Mouse (Mus musculus) urinary bladder, postnatal 4 days (tissue): Measurements from ENCODE around the gene Eid2b.

Source experiments
- DNase-seq, 2 experiments: peaks; one replicate each; pipeline ENCODE4 v3.0.0; 2021 to 2022; ENCODE audit warnings: low spot score in 2 of 2

Gene Eid2b

DNA sequence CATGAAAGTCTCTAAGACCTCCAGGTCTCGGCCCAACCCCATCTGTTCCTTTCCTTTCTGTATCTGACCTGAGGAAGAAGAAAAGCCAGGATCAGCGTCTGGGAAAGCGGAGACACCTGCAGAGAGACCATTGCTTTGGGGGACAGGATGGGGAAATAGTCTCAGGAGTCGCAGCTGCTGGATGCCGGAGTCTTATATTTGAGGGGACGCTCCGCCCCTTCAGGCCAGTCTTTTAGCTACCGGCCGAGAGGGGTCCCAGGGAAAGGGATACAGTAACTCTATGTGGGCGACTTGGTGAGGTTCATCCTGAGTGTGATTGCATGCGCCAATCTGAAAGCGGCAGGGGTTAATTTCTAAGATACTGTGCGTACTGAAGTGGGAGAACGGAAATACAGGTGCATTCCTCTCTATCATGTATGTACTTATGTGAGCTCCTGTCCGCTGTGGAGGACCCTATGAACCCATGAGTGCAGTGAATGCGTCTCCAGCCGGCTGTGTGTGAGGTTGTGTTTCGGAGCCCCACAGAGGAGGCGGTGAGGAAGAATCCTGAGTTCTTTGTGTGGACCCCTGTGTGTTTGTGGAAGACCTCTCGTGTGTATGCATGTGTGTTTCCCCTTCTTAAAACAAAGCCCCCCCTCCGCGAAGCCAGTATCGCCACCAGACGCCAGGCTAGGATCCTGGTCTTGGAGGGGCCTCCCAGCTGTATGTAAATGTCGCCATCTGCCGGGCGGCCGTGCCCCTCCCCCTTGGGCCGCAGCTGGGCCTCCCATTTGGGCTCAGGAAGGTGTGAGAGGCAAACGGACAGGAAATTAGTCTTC lies 24.3 kb downstream of the Eid2b start, which contains the start of gene Dll3:
Dll3 (minus strand) TSS at position 623 of the 818 bp plus-strand sequence.
- peak in 1 of 2 experiments; percentile 38 for DNase-seq

DNA sequence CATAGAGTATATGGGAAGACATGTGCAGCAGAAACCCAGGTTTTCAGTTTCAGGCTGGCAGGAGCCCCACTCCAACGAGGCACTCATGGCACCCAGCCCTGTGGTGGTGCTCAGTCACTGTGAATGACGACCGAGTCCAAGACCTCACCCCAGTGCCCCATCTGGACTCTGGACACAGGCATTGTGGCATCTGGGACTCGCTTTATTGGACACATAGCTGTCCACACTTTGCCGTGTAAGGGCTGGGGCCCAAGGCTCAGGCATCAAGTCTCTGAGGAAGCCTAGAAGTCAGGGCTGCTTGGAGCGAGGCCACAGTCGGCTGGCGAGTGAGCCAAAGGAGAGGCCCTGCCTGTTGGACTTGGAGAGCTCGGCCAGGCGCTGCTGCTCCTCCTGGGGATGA lies 28.1 kb downstream of the Eid2b start:
- DNase-seq = no peak

DNA sequence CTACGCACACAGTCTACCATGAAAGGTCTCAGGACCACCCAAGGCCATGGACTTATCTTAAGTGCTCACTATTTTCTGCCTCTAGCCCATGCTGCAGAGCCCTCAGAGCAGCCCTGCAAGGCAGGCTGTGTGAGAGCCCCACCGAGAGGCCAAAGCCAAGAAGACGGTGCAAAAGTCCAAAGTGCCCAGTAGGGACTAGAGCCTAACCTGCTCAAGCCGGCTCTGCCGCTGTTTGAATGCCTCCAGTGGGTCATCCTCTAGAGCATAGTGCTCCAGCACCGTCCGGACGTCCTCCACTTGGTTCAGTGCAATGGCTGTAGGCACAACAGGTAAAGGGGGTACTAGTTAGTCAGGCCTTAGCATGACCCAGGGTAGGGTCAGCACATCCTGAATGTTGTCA lies 28.7 kb downstream of the Eid2b start:
- DNase-seq = no peak

DNA sequence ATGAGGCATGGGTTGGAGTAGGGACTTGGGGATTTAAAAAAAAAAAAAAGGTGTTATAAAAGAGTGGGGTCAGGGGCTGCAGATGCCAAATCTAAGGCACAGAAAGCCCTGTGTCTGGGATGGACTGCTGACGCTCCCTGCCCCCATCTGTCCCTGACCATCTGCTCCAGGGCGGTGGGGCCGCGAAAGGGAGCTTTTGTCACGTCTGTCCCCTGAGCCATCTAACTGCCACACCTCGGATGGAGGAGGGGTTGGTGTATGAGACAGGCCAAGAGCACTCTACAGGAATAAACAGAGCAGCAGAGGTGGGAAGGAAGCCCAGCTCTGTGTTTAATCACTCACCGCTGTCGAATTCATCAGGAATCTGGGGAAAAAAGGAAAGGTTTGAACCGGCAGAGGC lies 32.2 kb downstream of the Eid2b start:
- no peak for DNase-seq

DNA sequence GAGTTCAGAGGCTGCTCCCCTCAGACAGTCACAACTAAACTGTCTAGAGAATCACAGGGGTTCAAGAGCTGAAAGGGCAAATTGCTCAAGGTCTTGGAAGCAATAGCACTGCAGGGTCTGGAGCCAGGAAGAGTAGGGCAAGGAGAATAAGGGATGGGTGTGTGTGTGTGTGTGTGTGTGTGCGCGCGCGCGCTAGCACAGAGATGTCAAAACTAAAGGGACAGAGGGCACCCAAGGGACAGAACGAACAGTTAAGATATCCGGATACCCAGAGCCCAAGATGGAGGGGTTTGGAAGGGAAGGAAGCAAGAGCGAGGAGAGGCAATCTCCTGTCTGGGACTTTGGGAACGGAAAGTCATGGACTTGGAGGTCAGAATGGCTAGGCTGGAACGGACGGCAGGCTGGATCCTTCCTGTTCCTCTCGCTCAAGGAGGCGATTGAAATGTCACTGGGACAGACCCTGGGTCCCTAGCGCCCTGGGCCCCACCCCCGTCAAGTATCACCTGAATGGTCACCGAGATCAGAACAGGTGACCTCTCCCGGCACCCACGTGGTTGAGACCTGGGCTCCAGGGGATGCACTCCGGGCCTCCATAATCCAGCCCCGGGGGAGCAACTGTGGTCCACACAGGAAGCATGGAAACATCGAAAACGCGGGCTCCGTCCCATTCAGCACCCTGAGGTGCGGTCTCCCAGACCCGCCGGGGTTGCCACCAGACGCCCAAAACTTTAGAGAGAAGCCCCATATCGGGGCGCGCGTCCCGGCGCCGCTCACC lies 33.8 kb downstream of the Eid2b start:
- DNase-seq = no peak

DNA sequence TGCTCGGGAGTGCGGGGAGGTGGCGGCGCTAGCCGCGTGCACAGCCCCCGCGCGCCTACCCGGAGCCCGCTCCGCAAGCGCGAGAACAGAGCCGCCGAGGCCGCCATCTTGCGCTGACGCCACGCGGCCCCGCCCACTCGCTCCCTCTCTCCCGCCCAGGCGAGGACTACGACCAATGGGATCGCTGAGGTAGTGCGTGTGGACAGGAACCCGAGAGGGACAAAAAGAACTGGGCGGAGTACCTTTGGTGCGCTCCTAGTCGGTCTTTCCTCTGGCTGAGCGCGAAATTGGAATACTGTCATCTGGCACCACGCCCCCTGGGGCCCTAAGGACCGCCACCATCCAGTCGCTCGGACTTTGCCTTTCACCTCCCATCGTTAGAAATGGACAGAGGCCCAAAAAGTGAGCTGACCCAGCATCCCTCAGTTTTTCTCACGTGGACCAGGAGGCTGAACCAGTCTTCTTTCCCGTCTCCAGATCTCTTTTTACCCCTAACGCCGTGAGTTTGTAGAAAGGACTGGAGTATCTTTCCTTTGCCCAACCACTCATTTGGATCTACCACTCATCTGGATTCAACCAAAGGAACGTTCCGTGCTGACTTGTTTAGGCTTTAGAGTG lies 34.5 kb downstream of the Eid2b start, which contains the start of gene Timm50:
Timm50 (minus strand) TSS at position 147 of the 618 bp plus-strand sequence.
- DNase-seq = peak; percentile 95 to 98

DNA sequence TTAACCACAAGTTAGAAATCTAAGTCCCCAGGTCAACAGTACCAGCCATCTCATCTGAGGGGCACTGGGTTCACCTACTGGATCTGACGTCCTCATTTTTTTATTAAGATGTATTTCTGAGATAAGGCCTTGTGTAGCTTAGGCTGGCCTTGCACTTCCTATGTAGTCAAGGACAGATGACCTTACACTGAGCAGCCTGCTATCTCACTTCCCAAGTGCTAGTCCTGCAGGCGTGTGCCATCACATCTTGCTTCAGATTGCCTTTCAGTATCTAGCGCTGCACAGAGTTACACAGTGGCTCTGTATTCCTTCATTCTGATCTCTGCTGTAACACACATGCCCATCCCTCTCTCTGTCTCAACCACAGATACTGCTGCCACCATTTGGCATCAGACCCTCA lies 40.5 kb downstream of the Eid2b start:
- no peak for DNase-seq

DNA sequence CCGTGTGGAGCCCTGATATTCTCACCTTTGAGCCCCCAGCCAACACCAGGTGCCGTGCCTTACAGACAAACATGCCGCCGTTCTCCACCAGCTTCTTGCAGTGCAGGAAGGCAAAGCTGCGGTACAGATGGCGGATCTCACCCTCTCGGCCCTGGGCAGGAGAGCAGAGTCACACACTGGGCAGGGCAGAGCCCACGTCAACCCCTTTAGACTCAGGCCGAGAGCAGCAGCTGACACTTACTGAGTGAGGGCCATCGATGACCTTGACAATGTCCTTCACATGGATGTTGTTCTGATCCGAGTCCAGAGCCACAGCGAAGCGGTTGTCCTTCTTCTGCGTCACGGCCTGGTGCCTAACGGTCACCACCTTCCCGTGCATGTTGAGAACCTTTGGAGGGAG lies 41.2 kb downstream of the Eid2b start:
- no peak for DNase-seq

DNA sequence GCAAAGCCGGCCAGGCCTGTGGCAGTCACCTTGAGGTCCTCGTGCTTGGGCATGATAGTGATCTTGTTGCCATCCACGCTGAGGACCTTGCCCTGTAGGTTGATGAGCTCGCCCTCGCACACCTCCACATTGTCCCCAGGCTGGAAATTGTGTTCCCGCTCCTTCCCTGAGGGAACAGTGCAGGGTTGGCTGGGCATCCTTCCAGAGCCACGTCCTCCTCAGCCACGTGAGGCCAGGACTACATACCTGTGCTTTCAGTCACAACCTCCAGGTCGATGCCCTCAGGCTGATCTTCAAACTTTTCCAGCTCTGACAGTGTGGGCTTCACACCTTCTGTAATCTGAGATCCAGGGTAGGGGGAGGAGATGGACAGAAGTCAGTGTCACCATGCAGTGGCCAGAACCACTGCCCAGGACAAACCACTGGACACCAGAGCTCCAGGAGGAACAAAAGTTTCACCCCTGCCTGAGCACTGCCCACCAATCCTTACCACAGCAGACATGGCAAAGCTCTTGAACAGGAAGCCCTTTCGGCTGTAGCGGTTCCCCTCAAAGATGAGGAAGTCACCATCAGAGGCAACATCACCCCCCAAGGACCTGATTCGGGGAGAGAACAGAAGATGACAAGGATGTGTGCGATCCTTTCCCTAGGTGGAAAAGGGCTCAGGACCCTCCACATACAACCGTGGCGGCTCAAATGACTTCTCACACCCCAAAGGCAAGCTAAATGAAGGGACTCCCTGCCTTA lies 44.6 kb downstream of the Eid2b start:
- no peak for DNase-seq

DNA sequence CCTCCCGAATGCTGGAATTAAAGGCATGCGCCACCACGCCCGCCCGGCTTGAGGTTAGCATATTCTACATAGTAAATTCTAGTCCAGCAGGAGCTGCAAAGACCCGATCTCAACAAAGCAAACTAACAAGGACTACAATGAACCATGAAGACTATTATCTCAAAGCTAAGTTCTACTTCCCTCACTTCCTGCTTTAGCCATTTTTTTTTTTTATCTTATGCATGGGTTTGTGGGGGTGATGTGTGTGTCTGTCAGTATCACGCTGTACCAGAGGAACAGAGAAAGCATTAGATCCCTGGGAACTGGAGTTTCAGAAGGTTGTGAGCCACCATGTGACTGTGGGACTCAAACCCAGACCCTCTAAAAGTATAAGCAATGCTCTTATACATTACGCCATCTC lies 47.8 kb downstream of the Eid2b start:
- DNase-seq = no peak

DNA sequence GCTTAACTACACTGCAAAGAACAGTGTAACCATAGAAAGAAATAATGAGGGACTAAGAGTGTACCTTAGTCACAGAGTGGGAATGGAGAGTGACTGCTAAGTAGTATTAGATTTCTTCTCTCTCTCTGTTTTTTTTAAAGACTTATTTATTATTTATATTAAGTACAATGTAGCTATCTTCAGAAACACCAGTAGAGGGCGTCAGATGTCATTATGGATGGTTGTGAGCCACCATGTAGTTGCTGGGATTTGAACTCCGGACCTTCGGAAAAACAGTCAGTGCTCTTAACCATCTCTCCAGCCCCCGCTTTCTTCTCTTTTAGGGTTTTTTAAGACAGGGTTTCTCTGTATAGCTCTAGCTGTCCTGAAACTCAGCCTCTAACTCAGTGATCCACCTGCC lies 48.9 kb downstream of the Eid2b start:
- DNase-seq = no peak

DNA sequence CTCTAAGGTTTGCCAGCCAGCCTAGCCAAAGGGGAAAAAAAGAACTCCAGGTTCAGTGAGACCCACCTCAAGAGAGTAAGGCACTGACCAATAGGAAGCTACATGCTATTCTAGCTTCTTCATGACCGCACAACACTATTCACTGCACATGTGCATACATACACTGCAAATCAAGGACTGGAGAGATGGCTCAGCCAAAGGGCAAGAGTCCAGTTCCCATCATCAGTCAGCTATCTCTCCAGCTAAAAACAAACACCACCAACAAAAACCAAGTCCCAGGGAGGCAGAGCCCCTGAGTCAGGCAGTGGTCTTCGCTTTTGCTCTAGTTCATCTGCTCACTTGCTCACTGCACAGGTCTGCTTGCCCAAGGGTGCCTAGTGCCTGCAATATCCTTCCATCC lies 50.7 kb downstream of the Eid2b start:
- no peak for DNase-seq
